Mouse (Mus musculus) cerebellum, adult 11-12 months (tissue): ENCODE measurements around the gene Dnajc16.

ENCODE experiments used
- DNase-seq: peaks from one replicate; pipeline ENCODE4 v3.0.0; 2022

Gene Dnajc16

GRCm38 (mm10) chr4:141760942-141761341, 29.8 kb downstream of the Dnajc16 start:
- no peak for DNase-seq

GRCm38 (mm10) chr4:141758874-141759542, 31.7 kb downstream of the Dnajc16 start:
- no peak for DNase-seq

GRCm38 (mm10) chr4:141757124-141757523, 33.6 kb downstream of the Dnajc16 start:
- DNase-seq: no peak

- DNase-seq: no peak
These were observed 35.3 kb downstream of the Dnajc16 start for GRCm38 (mm10) chr4:141755375-141755930.

- no peak for DNase-seq
These were observed 38.7 kb downstream of the Dnajc16 start for GRCm38 (mm10) chr4:141752076-141752421.

- no peak for DNase-seq
These were observed 39.2 kb downstream of the Dnajc16 start for GRCm38 (mm10) chr4:141751419-141752075.

GRCm38 (mm10) chr4:141750826-141751225, 39.9 kb downstream of the Dnajc16 start:
- DNase-seq: no peak

- DNase-seq: no peak
These were observed 41.2 kb downstream of the Dnajc16 start for GRCm38 (mm10) chr4:141749557-141749956.

- no peak for DNase-seq
These were observed 44.0 kb downstream of the Dnajc16 start, which contains the start of gene Agmat for GRCm38 (mm10) chr4:141746578-141747346. Gene Agmat, plus strand, starts transcription at chr4:141746672.

GRCm38 (mm10) chr4:141742381-141742780, 48.4 kb downstream of the Dnajc16 start:
- no peak for DNase-seq

GRCm38 (mm10) chr4:141741856-141742255, 48.9 kb downstream of the Dnajc16 start:
- no peak for DNase-seq

GRCm38 (mm10) chr4:141738015-141738414, 52.7 kb downstream of the Dnajc16 start:
- no peak for DNase-seq

- DNase-seq: no peak
These were observed 53.9 kb downstream of the Dnajc16 start for GRCm38 (mm10) chr4:141736856-141737255.

- no peak for DNase-seq
These were observed 55.5 kb downstream of the Dnajc16 start for GRCm38 (mm10) chr4:141735206-141735560.

GRCm38 (mm10) chr4:141734446-141735205, 56.1 kb downstream of the Dnajc16 start:
- peak; percentile 91 for DNase-seq

- DNase-seq: no peak
These were observed 59.0 kb downstream of the Dnajc16 start for GRCm38 (mm10) chr4:141731766-141732165.

GRCm38 (mm10) chr4:141730401-141730800, 60.3 kb downstream of the Dnajc16 start:
- no peak for DNase-seq

GRCm38 (mm10) chr4:141729266-141729665, 61.5 kb downstream of the Dnajc16 start:
- no peak for DNase-seq

- DNase-seq: no peak
These were observed 65.0 kb downstream of the Dnajc16 start for GRCm38 (mm10) chr4:141725738-141726137.

GRCm38 (mm10) chr4:141725277-141725676, 65.5 kb downstream of the Dnajc16 start:
- no peak for DNase-seq

- peak; percentile 22 for DNase-seq
These were observed 66.1 kb downstream of the Dnajc16 start for GRCm38 (mm10) chr4:141724594-141724993.

GRCm38 (mm10) chr4:141723673-141724068, 67.1 kb downstream of the Dnajc16 start:
- DNase-seq: no peak
